Mouse (Mus musculus): ENCODE results near the gene Tmem138.

- no peak for TF ChIP-seq POLR2A (IDR thresholded peaks at IDR 0.05; ENCODE audit: extremely low read depth, insufficient read depth, low read length)
- no peak for TF ChIP-seq CTCF (IDR thresholded peaks at IDR 0.05; ENCODE audit: low read depth, low read length)
Measured at GRCm38 (mm10) chr19:10583550-10584146, 6.5 kb upstream of the Tmem138 start.
